Mouse (Mus musculus) cortical plate, adult 2 months (tissue): ENCODE measurements around the gene Tmem220. TPM values are rescaled to one million over a fixed set of nuclear protein-coding genes. Genes with fewer than 3 reads are reported as not detected.
A peak's percentile ranks its signal among the peaks of the same experiment; 100 is the strongest.

Experiments used
- H3K27ac ChIP-seq: fragments of 200-500 bp; 2 replicates; pipeline ENCODE4 v1.5.1; 2012; ENCODE audit warnings: low read length, control low read depth, inconsistent platforms; ENCODE audit not compliant: insufficient read depth
- H3K4me1 ChIP-seq: fragments of 200-500 bp; 2 replicates; pipeline ENCODE4 v1.6.1; 2011; ENCODE audit warnings: low read length; ENCODE audit not compliant: control insufficient read depth, insufficient read depth
- H3K4me3 ChIP-seq: fragments of 200-500 bp; 2 replicates; pipeline ENCODE4 v1.5.1; 2011; ENCODE audit warnings: mild to moderate bottlenecking, low read length, control low read depth; ENCODE audit not compliant: insufficient read depth
- CTCF ChIP-seq: fragments of 200-500 bp; IDR thresholded peaks from 2 replicates; pipeline ENCODE4 v1.5.1; 2011; ENCODE audit warnings: mild to moderate bottlenecking, control low read depth, low read length; ENCODE audit not compliant: insufficient read depth; ENCODE audit errors: extremely low read depth
- POLR2A ChIP-seq: fragments of 200-500 bp; IDR thresholded peaks from 2 replicates; pipeline ENCODE4 v1.6.1; 2011; ENCODE audit warnings: mild to moderate bottlenecking, low read length, control low read depth; ENCODE audit not compliant: insufficient read depth; ENCODE audit errors: extremely low read depth
- polyA plus RNA-seq: library from polyadenylated mRNA; depleted of rRNA; stranded (reverse); fragments of >200 nt; gene quantifications from 2 replicates; pipeline ENCODE4 v1.2.3, GENCODE M21; 2012; rRNA removed

Tmem220 gene
- polyA plus RNA-seq, 1 experiment, result 0.98 TPM

DNA sequence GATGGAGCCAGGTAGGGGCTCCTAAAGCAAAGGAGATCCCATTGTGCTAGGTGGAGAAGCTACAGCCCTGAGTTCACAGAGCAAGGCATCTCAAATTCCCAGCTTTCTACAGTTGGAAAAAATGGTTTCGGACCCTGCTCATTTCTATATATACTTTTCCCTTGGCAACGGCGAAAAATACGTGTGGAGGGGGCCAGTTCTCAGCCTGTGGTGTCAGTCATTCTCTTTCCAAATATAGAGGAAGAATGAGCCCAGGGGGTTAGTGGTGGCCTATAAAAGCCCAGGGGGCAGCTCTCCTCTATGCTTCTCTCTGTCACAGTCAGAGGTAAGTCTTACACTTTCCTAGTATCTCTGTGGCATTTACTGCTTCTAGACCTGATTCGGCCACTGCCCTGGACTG, 53.0 kb downstream of the Tmem220 start, which contains the start of gene Myh3:
Myh3 (plus strand) TSS at position 301 of the 400 bp plus-strand sequence.
- Histone ChIP-seq H3K4me1 (no peaks in the 10 kb centered on the region), H3K4me3 (no peak within 1 kb of the TSS), H3K27ac (no peak within 1 kb of the TSS)
- no peak for TF ChIP-seq CTCF
- no peak for TF ChIP-seq POLR2A

- Histone ChIP-seq H3K4me1 (no peaks in the 10 kb centered on the region), H3K4me3 (no peak overlapping the region), H3K27ac (no peak overlapping the region)
- TF ChIP-seq CTCF (no peak), POLR2A (no peak)
These were observed 53.9 kb downstream of the Tmem220 start for GRCm38 (mm10) chr11:67078888-67079287.

GRCm38 (mm10) chr11:67079740-67080139, 54.8 kb downstream of the Tmem220 start:
- TF ChIP-seq CTCF, result no peak
- TF ChIP-seq POLR2A, result no peak
- Histone ChIP-seq H3K27ac (no peak overlapping the region), H3K4me3 (no peak overlapping the region), H3K4me1 (no peaks in the 10 kb centered on the region)

DNA sequence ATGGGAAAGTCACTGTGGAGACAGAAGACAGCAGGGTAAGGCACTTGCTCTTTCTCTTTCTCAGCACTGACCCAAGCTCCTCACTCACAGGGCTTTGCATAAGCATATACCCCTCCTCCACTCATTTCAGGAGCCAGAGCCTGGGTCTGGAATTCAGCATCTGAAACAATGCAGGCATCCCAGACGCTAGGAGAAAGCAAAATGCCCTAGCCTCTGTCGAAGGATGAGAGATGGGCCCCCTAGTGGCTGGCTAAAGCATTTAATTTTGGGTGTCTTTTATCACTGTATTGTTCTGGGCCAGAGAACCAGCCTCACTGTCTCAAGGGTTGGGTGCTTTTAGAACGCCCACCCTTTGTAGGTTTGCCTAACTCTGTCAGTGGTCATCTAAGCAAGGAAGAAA, 55.2 kb downstream of the Tmem220 start:
- TF ChIP-seq POLR2A, result no peak
- TF ChIP-seq CTCF, result peak; percentile 76
- no peaks in the 10 kb centered on the region for H3K4me1 ChIP-seq
- no peak overlapping the region for H3K4me3 ChIP-seq
- no peak overlapping the region for H3K27ac ChIP-seq

DNA sequence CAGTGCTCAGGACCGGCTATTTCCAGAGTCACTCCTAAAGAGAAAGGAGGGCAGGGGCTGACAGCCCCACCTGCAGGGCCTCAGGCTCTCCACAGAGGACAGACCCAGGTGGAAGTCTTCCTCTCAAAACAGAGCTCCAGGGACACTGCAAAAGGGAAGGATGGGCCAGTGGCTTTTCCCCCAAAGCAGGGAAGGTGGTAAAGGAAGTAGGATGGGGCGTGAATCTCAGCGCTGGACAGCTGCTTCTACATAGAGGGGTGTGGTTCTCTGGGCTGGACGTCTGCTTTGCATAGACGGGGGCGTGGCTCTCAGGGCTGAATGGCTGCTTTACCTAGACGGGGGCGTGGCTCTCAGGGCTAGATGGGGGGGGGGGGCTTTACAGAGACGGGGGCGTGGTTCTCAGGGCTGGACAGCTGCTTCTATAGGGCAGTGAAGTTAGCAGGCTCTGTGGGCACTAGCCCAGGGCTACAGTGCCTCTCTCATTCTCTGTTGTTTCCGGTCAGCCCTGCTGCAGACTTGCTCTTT, 56.2 kb downstream of the Tmem220 start:
- Histone ChIP-seq H3K4me1 (no peaks in the 10 kb centered on the region), H3K27ac (no peak overlapping the region), H3K4me3 (no peak overlapping the region)
- TF ChIP-seq CTCF, result no peak
- no peak for TF ChIP-seq POLR2A

DNA sequence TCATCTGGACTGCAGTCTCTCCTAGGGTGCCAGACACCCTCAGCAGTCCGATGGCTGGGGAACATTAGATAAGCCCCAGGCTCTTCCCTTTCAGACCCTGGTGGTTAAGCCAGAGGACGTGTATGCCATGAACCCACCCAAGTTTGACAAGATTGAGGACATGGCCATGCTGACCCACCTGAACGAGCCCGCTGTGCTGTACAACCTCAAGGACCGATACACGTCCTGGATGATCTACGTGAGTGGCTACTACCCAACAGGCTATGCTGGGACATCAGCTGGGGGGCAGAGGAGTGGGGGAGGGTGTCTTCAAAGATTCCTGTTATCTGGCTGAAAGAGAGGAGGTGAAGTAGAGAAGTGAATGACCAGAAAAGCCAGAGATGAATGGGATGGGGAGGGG, 57.2 kb downstream of the Tmem220 start:
- TF ChIP-seq CTCF (no peak), POLR2A (no peak)
- no peaks in the 10 kb centered on the region for H3K4me1 ChIP-seq
- no peak overlapping the region for H3K4me3 ChIP-seq
- no peak overlapping the region for H3K27ac ChIP-seq

- no peak overlapping the region for H3K4me3 ChIP-seq
- no peak for TF ChIP-seq CTCF
- no peak for TF ChIP-seq POLR2A
- no peaks in the 10 kb centered on the region for H3K4me1 ChIP-seq
- H3K27ac ChIP-seq, result no peak overlapping the region
These were observed 57.8 kb downstream of the Tmem220 start for GRCm38 (mm10) chr11:67082793-67083192.

- no peaks in the 10 kb centered on the region for H3K4me1 ChIP-seq
- no peak overlapping the region for H3K4me3 ChIP-seq
- H3K27ac ChIP-seq, result no peak overlapping the region
- TF ChIP-seq CTCF, result no peak
These were observed 58.3 kb downstream of the Tmem220 start for GRCm38 (mm10) chr11:67083239-67083638.

- H3K4me1 ChIP-seq, result no peaks in the 10 kb centered on the region
- no peak overlapping the region for H3K27ac ChIP-seq
- no peak for TF ChIP-seq POLR2A
- TF ChIP-seq CTCF, result no peak
- no peak overlapping the region for H3K4me3 ChIP-seq
These were observed 58.9 kb downstream of the Tmem220 start for GRCm38 (mm10) chr11:67083712-67084340.

Other genes with a start within 250 kb of the Tmem220 start
- 0.17 and 0.38 TPM in 2 replicates for gene Pirt, start 113.2 kb upstream of the Tmem220 start, polyA plus RNA-seq
- gene Tmem238l, start 68.5 kb upstream of the Tmem220 start, polyA plus RNA-seq, result not detected in 2 replicates
- 24.0 and 30.3 TPM in 2 replicates for gene Adprm, start 27.4 kb downstream of the Tmem220 start, polyA plus RNA-seq
- gene Sco1, start 27.5 kb downstream of the Tmem220 start, polyA plus RNA-seq, result 6.0 and 6.2 TPM in 2 replicates
- 1.4 and 2.0 TPM in 2 replicates for gene Myh3, start 53.1 kb downstream of the Tmem220 start, polyA plus RNA-seq
- gene Myh2, start 145.9 kb downstream of the Tmem220 start, polyA plus RNA-seq, result 0.44 and 0.47 TPM in 2 replicates
- 0.23 and 0.32 TPM in 2 replicates for gene Myh1, start 174.9 kb downstream of the Tmem220 start, polyA plus RNA-seq
- gene Myh4, start 212.9 kb downstream of the Tmem220 start, polyA plus RNA-seq, result 0.15 and 0.21 TPM in 2 replicates